Mouse (Mus musculus): ENCODE measurements around the gene Trpm3. TPM values are rescaled to one million over a fixed set of nuclear protein-coding genes. Genes with fewer than 3 reads are reported as not detected.

Gene Trpm3
- polyA plus RNA-seq, 1 experiment from 2014 or later, result 0.51 TPM

DNA sequence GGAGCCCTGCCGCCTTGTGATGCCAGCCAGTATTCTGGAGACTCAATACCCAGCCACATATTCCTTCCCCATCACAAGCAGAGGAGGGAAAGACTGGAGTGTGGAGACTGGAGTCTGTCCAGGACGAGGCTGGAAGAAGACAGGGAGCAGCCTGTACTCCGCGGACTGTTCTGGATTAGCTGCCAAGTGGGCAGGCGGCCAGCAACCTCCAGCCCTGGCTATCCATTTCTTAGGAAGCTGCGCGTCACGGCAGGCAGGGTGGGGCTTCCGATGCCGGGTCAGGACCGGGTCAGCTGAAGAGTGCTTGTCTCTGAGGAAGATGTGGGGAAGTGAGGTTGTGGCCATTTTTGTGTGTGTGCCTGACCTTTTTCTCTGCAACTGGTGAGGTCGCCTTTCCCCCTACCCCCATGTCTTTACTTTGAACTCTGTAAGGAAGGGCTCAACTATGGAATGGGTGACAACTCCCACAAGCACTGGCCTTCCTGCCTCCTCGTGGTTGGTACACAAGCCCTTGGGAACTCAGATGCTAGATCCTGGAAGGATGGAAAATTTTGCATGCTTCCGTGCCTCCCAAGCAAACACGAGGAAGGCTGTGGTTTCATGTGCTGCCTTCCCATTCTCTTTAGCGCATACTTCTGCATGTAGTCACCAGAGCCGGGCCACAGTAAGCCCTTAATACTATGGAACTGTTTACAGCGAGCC, 777.9 kb downstream of the Trpm3 start:
- Histone ChIP-seq H3K27me3 (replicated peaks; ENCODE audit: insufficient read depth, low read length) (no peaks in the 10 kb centered on the region), H3K9ac (replicated peaks; ENCODE audit: low read depth) (0 out of 2 replicates have a peak overlapping the region, but pooled peaks have one; percentile 34), H3K4me3 (ENCODE audit: low read depth, low read length) (no peak overlapping the region), H3K27ac (ENCODE audit: low read length) (peak overlapping the region; percentile 83), H3K4me1 (ENCODE audit: insufficient read depth, low read depth, low read length) (peaks cover 7% of the 10 kb centered on the region; the same call in 1 of the 2 replicates), H3K9me3 (ENCODE audit: low read length) (no peaks in the 10 kb centered on the region), H3K4me2 (replicated peaks; ENCODE audit: low read depth, low read length) (peak overlapping the region; percentile 54), H3K36me3 (ENCODE audit: insufficient read depth, low read length) (no peaks in the 10 kb centered on the region)
- peak; percentile 27; the same call in 1 of the 2 replicates for TF ChIP-seq CTCF (IDR thresholded peaks at IDR 0.05)
- peak; percentile 98 for TF ChIP-seq EP300 (IDR thresholded peaks at IDR 0.05)
- peak; percentile 97 for ATAC-seq
- WGBS, result 8% methylated on average over 18 of the region's 18 CpGs
- DNase-seq (ENCODE audit: low spot score), result peak; percentile 97

DNA sequence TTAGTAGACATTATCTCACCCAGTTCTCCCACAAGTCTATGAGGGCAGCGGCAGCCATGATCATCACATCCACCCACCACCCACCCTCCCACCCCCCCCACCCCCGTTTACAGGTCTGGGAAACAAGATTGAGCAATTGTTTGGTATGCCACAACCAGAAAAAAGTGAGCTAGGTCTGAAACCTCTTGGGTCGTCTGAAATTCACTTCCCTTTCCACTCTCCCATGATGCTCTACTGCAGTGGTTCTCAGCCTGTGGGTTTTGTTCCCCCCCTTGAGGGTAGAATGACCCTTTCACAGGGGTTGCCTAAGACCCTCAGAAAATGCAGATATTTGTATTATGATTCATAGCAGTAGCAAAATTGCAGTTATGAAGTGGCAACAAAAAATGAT, 778.5 kb downstream of the Trpm3 start:
- Histone ChIP-seq H3K4me3 (ENCODE audit: low read depth, low read length) (no peak overlapping the region), H3K36me3 (ENCODE audit: insufficient read depth, low read length) (no peaks in the 10 kb centered on the region), H3K9ac (replicated peaks; ENCODE audit: low read depth) (no peak overlapping the region), H3K4me1 (ENCODE audit: insufficient read depth, low read depth, low read length) (peaks cover 7% of the 10 kb centered on the region; the same call in 1 of the 2 replicates), H3K9me3 (ENCODE audit: low read length) (no peaks in the 10 kb centered on the region), H3K4me2 (replicated peaks; ENCODE audit: low read depth, low read length) (no peak overlapping the region), H3K27ac (ENCODE audit: low read length) (peak overlapping the region; percentile 69), H3K27me3 (replicated peaks; ENCODE audit: insufficient read depth, low read length) (no peaks in the 10 kb centered on the region)
- no peak for ATAC-seq
- WGBS, result 44% methylated on average over 3 of the region's 3 CpGs
- no peak for DNase-seq (ENCODE audit: low spot score)
- TF ChIP-seq EP300 (IDR thresholded peaks at IDR 0.05) (no peak), CTCF (IDR thresholded peaks at IDR 0.05) (no peak)

DNA sequence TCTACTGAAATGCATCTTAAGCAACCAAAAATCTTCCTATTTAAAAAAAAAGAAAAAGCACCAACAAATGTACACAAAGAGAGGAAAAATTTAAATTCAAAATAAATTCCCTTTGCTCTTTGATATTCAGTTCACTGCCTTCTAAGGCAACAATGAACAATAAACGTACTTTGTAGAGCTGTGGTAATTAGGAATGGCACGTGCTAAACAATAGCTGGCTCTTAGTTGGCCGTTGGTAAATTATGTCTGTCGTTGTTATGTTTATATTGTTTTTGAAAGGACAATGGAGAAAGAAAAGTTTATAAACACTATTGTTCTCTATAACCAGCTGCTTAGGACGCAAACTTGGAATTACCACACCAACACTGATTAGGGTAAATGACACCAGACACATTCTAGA, 782.1 kb downstream of the Trpm3 start:
- Histone ChIP-seq H3K9me3 (ENCODE audit: low read length) (no peaks in the 10 kb centered on the region), H3K27me3 (replicated peaks; ENCODE audit: insufficient read depth, low read length) (no peaks in the 10 kb centered on the region), H3K36me3 (ENCODE audit: insufficient read depth, low read length) (no peaks in the 10 kb centered on the region), H3K9ac (replicated peaks; ENCODE audit: low read depth) (no peak overlapping the region), H3K4me2 (replicated peaks; ENCODE audit: low read depth, low read length) (no peak overlapping the region), H3K4me1 (ENCODE audit: insufficient read depth, low read depth, low read length) (peaks cover 5% of the 10 kb centered on the region; the same call in 1 of the 2 replicates), H3K4me3 (ENCODE audit: low read depth, low read length) (no peak overlapping the region), H3K27ac (ENCODE audit: low read length) (no peak overlapping the region)
- ATAC-seq (no peak), DNase-seq (ENCODE audit: low spot score) (no peak)
- no peak for TF ChIP-seq EP300 (IDR thresholded peaks at IDR 0.05)
- TF ChIP-seq CTCF (IDR thresholded peaks at IDR 0.05), result no peak
- WGBS, result 58% methylated on average over 5 of the region's 5 CpGs

DNA sequence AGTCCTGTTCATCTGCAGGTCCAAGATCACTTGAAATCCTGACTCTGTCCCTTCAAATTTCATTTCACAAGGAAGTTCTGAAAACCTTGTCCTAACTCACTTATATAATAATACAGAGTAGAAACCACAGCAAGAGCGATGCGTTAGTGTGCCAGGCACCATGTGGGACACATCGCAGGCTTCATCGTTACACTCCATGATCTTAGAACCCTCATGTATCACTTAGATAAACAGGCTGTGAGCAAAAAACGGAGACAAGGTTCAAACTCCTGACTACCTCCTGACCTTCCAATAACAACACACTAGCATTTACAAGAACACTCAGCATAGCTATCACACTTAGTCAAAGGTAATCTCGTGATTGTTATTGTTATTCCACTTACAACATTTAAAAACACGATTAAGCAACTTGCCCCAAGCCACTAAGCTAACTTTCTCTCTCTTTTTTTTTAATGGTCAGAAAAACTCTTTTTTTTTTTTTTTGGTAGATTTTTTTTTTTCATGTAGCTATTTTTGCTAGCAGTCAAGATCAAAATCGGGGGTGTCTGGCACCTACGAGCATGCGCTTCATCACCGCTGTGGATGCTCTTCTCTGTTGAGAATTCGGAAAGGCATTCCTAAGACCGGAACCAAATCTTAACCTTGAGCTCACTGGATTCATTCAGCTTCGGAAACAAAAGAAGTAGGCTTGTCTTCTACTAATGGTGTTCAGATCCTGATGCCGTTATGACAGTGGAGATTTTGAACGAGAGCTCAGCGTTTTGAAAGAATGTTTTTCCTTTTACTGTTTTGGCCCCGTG, 784.2 kb downstream of the Trpm3 start:
- Histone ChIP-seq H3K4me3 (ENCODE audit: low read depth, low read length) (no peak overlapping the region), H3K9ac (replicated peaks; ENCODE audit: low read depth) (no peak overlapping the region), H3K4me2 (replicated peaks; ENCODE audit: low read depth, low read length) (no peak overlapping the region), H3K36me3 (ENCODE audit: insufficient read depth, low read length) (no peaks in the 10 kb centered on the region), H3K4me1 (ENCODE audit: insufficient read depth, low read depth, low read length) (no peaks in the 10 kb centered on the region), H3K27ac (ENCODE audit: low read length) (no peak overlapping the region), H3K27me3 (replicated peaks; ENCODE audit: insufficient read depth, low read length) (no peaks in the 10 kb centered on the region), H3K9me3 (ENCODE audit: low read length) (no peaks in the 10 kb centered on the region)
- ATAC-seq (peak; percentile 81), DNase-seq (ENCODE audit: low spot score) (peak; percentile 86)
- TF ChIP-seq EP300 (IDR thresholded peaks at IDR 0.05) (peak; percentile 54), CTCF (IDR thresholded peaks at IDR 0.05) (no peak)
- 62% methylated on average over 18 of the region's 18 CpGs for WGBS

DNA sequence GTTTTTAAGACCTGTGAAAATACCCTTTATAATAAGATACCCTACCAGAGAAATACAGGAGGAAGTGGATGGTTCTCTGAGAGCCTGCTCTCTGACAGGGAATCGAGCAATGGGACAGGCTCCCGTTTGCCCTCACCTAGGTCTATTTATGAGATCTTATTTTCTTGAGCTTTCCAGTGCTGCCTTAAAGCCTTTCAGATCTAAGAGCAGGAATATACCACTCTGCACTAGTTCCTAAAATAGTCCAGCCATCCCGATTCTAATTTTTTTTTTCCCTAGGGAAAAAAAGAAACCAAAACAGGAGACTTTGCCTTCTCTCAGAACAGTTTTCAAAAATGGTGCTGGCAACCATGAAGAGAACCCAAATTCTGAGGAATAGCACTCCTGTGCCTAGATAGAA, 786.4 kb downstream of the Trpm3 start:
- peaks cover 2% of the 10 kb centered on the region; the same call in 1 of the 2 replicates for H3K4me1 ChIP-seq (ENCODE audit: insufficient read depth, low read depth, low read length)
- H3K27me3 ChIP-seq (replicated peaks; ENCODE audit: insufficient read depth, low read length), result no peaks in the 10 kb centered on the region

DNA sequence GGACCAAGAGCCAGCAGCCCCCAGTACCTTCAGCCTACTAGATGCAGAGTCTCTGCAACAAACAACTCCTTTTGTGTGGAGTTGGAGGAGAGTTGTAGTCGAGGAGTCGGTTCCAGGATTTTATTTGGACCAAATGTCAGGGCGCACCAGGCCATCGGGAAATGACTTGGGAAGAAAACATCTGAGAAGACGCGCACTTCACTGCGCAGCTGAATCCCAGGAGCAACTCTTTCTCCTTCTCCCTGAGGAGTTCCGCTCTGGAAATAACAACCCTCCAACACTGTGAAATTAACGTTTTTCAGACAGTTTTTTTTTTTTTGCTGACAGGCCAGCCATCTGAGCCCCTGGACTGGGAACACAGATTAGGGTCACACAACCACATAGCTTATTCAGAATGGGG, 787.9 kb downstream of the Trpm3 start:
- ATAC-seq (no peak; the same call in 1 of the 2 replicates), DNase-seq (ENCODE audit: low spot score) (no peak)
- peak overlapping the region; percentile 47 for H3K27ac ChIP-seq (ENCODE audit: low read length)
- no peak overlapping the region for H3K9ac ChIP-seq (replicated peaks; ENCODE audit: low read depth)
- H3K9me3 ChIP-seq (ENCODE audit: low read length), result no peaks in the 10 kb centered on the region
- H3K4me1 ChIP-seq (ENCODE audit: insufficient read depth, low read depth, low read length), result peaks cover 7% of the 10 kb centered on the region; the same call in 1 of the 2 replicates
- no peaks in the 10 kb centered on the region for H3K36me3 ChIP-seq (ENCODE audit: insufficient read depth, low read length)
- WGBS, result 60% methylated on average over 9 of the region's 9 CpGs
- TF ChIP-seq CTCF (IDR thresholded peaks at IDR 0.05), result no peak
- no peak; the same call in 1 of the 2 replicates for TF ChIP-seq EP300 (IDR thresholded peaks at IDR 0.05)
- H3K4me3 ChIP-seq (ENCODE audit: low read depth, low read length), result no peak overlapping the region
- no peaks in the 10 kb centered on the region for H3K27me3 ChIP-seq (replicated peaks; ENCODE audit: insufficient read depth, low read length)
- no peak overlapping the region for H3K4me2 ChIP-seq (replicated peaks; ENCODE audit: low read depth, low read length)

More for the DNA sequence above, 786.4 kb downstream of the Trpm3 start:
- no peak for ATAC-seq
- Histone ChIP-seq H3K9ac (replicated peaks; ENCODE audit: low read depth) (no peak overlapping the region), H3K4me2 (replicated peaks; ENCODE audit: low read depth, low read length) (no peak overlapping the region), H3K36me3 (ENCODE audit: insufficient read depth, low read length) (no peaks in the 10 kb centered on the region), H3K4me3 (ENCODE audit: low read depth, low read length) (no peak overlapping the region), H3K27ac (ENCODE audit: low read length) (no peak overlapping the region), H3K9me3 (ENCODE audit: low read length) (no peaks in the 10 kb centered on the region)
- TF ChIP-seq CTCF (IDR thresholded peaks at IDR 0.05) (no peak), EP300 (IDR thresholded peaks at IDR 0.05) (no peak)
- 80% methylated on average over 3 of the region's 3 CpGs for WGBS
- DNase-seq (ENCODE audit: low spot score), result no peak

Measured in lung, postnatal 0 days (tissue).